11 mouse cellular contexts compared by ENCODE assay signal in the genomic region with DNA sequence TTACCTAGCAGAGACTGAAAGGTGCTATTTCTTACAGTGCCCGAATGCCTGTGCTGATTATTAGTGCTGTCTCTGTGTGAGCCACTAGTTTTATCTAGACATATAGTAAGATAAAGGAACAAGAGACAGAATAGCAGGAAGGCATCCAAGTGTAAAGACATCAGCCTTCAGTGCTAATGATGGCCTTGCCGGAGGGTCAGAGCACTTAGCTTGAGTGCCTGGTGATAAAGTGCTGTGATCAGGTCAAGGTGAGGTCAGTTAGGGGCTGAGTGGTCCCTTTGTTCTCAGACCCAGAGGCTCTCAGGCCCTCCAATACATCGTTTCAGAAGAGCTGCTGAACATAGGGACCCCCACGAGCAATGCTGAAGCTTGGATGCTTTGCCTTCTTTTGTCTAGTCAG.
DNase-seq lines count a peak whose midpoint lies in the region; ATAC-seq and TF ChIP-seq lines count a peak whose summit lies in the region.
"Had no signal": no experiment of that assay in that cellular context is flagged by ENCODE, and none has a peak within 500 bp of the region (broad histone marks: within the 10 kb centered on the region; RNA-seq: fewer than 3 reads in every experiment).

No protein-coding gene starts in this region.

- H3K36me3 ChIP-seq in heart, embryonic 10.5 days = no peaks in the 10 kb centered on the region
- H3K36me3 ChIP-seq in ES-E14 (ENCODE audit: control insufficient read depth, insufficient read depth, low read length, poor library complexity, severe bottlenecking) = no peaks in the 10 kb centered on the region
- no peaks in the 10 kb centered on the region for H3K36me3 ChIP-seq in forebrain, embryonic 11.5 days (ENCODE audit: control insufficient read depth, insufficient read depth, low read length)
- H3K36me3 ChIP-seq in midbrain, embryonic 13.5 days = no peaks in the 10 kb centered on the region
- H3K36me3 ChIP-seq: limb, embryonic 12.5 days had no signal

- peak; percentile 75 for DNase-seq in heart, embryonic 10.5 days (ENCODE audit: low spot score)
- no peak for DNase-seq in heart, postnatal 25 days (ENCODE audit: low spot score)
- DNase-seq in ES-E14 (ENCODE audit: low read depth, low spot score) = peak; percentile 40
- no peak for DNase-seq in forebrain, embryonic 11.5 days (ENCODE audit: low spot score)
- DNase-seq in spleen, postnatal 10 days (ENCODE audit: low spot score in 2 of 2) = no peak
- DNase-seq in layer of hippocampus, adult 2 months (ENCODE audit: low spot score in 2 of 2) = no peak
- no peak for DNase-seq in kidney, adult 8-10 months
- DNase-seq: thymus, postnatal 4 days had no signal

- H3K9ac ChIP-seq in ES-E14 (ENCODE audit: insufficient read depth, low read depth, low read length, poor library complexity, severe bottlenecking) = no peak overlapping the region
- H3K9ac ChIP-seq in forebrain, embryonic 11.5 days (ENCODE audit: low read length) = no peak overlapping the region
- H3K9ac ChIP-seq in midbrain, embryonic 13.5 days (replicated peaks) = no peak overlapping the region
- H3K9ac ChIP-seq: limb, embryonic 12.5 days had no signal

- no peak for TF ChIP-seq CTCF in layer of hippocampus, adult 2 months (conservative IDR thresholded peaks at IDR 0.05)

- in situ Hi-C loops in ES-E14 (cut with MboI; ENCODE audit: low sequenced_read_pairs in 2 of 2, unreplicated experiment in 2 of 2) = no loop called here

- H3K27me3 ChIP-seq in heart, embryonic 10.5 days (ENCODE audit: insufficient read depth, poor library complexity, severe bottlenecking) = no peaks in the 10 kb centered on the region
- H3K27me3 ChIP-seq in forebrain, embryonic 11.5 days (ENCODE audit: control insufficient read depth, insufficient read depth, low read length) = no peaks in the 10 kb centered on the region
- no peaks in the 10 kb centered on the region for H3K27me3 ChIP-seq in midbrain, embryonic 13.5 days
- H3K27me3 ChIP-seq: limb, embryonic 12.5 days; Patski had no signal

- no peak overlapping the region for H3K4me2 ChIP-seq in forebrain, embryonic 11.5 days (ENCODE audit: low read depth, low read length, severe bottlenecking)
- no peak overlapping the region for H3K4me2 ChIP-seq in midbrain, embryonic 13.5 days (replicated peaks)
- H3K4me2 ChIP-seq: limb, embryonic 12.5 days had no signal

- intact Hi-C loops in heart, postnatal 25 days (cut with DNase I) = no loop called here

- ATAC-seq in forebrain, embryonic 11.5 days (replicated peaks; ENCODE audit: low FRiP score) = peak; percentile 55; the same call in 1 of the 2 replicates
- peak; percentile 70 for ATAC-seq in midbrain, embryonic 13.5 days
- ATAC-seq: Patski had no signal

- no peak overlapping the region for H3K27ac ChIP-seq in heart, embryonic 10.5 days
- H3K27ac ChIP-seq in ES-E14 (ENCODE audit: insufficient read depth, low read depth, low read length, poor library complexity, severe bottlenecking) = no peak overlapping the region
- peak overlapping the region; percentile 27; the same call in 1 of the 2 replicates for H3K27ac ChIP-seq in forebrain, embryonic 11.5 days (ENCODE audit: low read depth, low read length)
- peak overlapping the region; percentile 69 for H3K27ac ChIP-seq in midbrain, embryonic 13.5 days
- H3K27ac ChIP-seq in layer of hippocampus, adult 2 months = no peak overlapping the region
- H3K27ac ChIP-seq: limb, embryonic 12.5 days had no signal

- 11% methylated on average over 4 of the region's 4 CpGs for WGBS in heart, embryonic 10.5 days
- 12% methylated on average over 4 of the region's 4 CpGs for WGBS in forebrain, embryonic 11.5 days
- WGBS in midbrain, embryonic 13.5 days = 11% methylated on average over 4 of the region's 4 CpGs

- H3K4me1 ChIP-seq in heart, embryonic 10.5 days = peaks cover 13% of the 10 kb centered on the region; the same call in 1 of the 2 replicates
- no peaks in the 10 kb centered on the region for H3K4me1 ChIP-seq in ES-E14 (ENCODE audit: control insufficient read depth in 2 of 2, insufficient read depth in 2 of 2, low read length in 2 of 2, poor library complexity in 1 of 2)
- H3K4me1 ChIP-seq in forebrain, embryonic 11.5 days (replicated peaks; ENCODE audit: control insufficient read depth, insufficient read depth, low read length) = 0 out of 2 replicates have a peak, but pooled peaks cover 2% of the 10 kb centered on the region
- peaks cover 9% of the 10 kb centered on the region for H3K4me1 ChIP-seq in midbrain, embryonic 13.5 days (replicated peaks)
- H3K4me1 ChIP-seq: limb, embryonic 12.5 days had no signal

- H3K9me3 ChIP-seq in heart, embryonic 10.5 days = no peaks in the 10 kb centered on the region
- H3K9me3 ChIP-seq in ES-E14 (ENCODE audit: control insufficient read depth, insufficient read depth, low read depth, low read length) = no peaks in the 10 kb centered on the region
- no peaks in the 10 kb centered on the region for H3K9me3 ChIP-seq in forebrain, embryonic 11.5 days (ENCODE audit: control insufficient read depth, low read length)
- H3K9me3 ChIP-seq in midbrain, embryonic 13.5 days = no peaks in the 10 kb centered on the region
- H3K9me3 ChIP-seq: limb, embryonic 12.5 days had no signal

- H3K4me3 ChIP-seq in heart, embryonic 10.5 days = peak overlapping the region; percentile 18; the same call in 1 of the 2 replicates
- no peak overlapping the region for H3K4me3 ChIP-seq in ES-E14 (ENCODE audit: insufficient read depth in 1 of 2, low read depth in 1 of 2, low read length in 2 of 2, poor library complexity in 1 of 2, severe bottlenecking in 1 of 2)
- H3K4me3 ChIP-seq in forebrain, embryonic 11.5 days (ENCODE audit: low read depth, low read length) = no peak overlapping the region
- no peak overlapping the region for H3K4me3 ChIP-seq in midbrain, embryonic 13.5 days (replicated peaks)
- H3K4me3 ChIP-seq in layer of hippocampus, adult 2 months = no peak overlapping the region
- H3K4me3 ChIP-seq: limb, embryonic 12.5 days had no signal

TF ChIP-seq in ES-E14, 5 proteins besides CTCF, POLR2A, EP300 and RAD21:
- TF ChIP-seq ZC3H11A (IDR thresholded peaks at IDR 0.05; ENCODE audit: borderline replicate concordance, low read depth, low read length) (no peak), MAFK (IDR thresholded peaks at IDR 0.05; ENCODE audit: insufficient read depth, low read depth, low read length) (no peak), ZNF384 (IDR thresholded peaks at IDR 0.05; ENCODE audit: low read depth, low read length) (no peak), HCFC1 (IDR thresholded peaks at IDR 0.05; ENCODE audit: borderline replicate concordance, insufficient read depth, low read length) (no peak), CHD2 (IDR thresholded peaks at IDR 0.05; ENCODE audit: low read depth, low read length) (no peak)

Comparison
In these comparisons a context has a peak if more than half of its experiments do, and no peak if none do; other contexts are left out.
1. DNase-seq: peak in heart, embryonic 10.5 days (single experiment) and ES-E14 (single experiment); none in heart, postnatal 25 days (single experiment), forebrain, embryonic 11.5 days (single experiment), spleen, postnatal 10 days (0 of 2), layer of hippocampus, adult 2 months (0 of 2) and kidney, adult 8-10 months (0 of 2).
2. H3K27ac ChIP-seq: peak in forebrain, embryonic 11.5 days (single experiment) and midbrain, embryonic 13.5 days (single experiment); none in heart, embryonic 10.5 days (single experiment), ES-E14 (single experiment) and layer of hippocampus, adult 2 months (single experiment).